Mouse (Mus musculus) cerebellum, postnatal 25 days (tissue): ENCODE results near the gene Syt7.

Experiments
- DNase-seq, 2 experiments: peaks; one replicate each; pipeline ENCODE4 v3.0.0; 2021; ENCODE audit warnings: mixed read lengths in 2 of 2

Syt7 gene

GRCm38 (mm10) chr19:10388615-10389313 is at the start of gene Syt7:
Syt7 (plus strand) TSS chr19:10389090.
- peak; percentile 96 to 97 for DNase-seq

DNA sequence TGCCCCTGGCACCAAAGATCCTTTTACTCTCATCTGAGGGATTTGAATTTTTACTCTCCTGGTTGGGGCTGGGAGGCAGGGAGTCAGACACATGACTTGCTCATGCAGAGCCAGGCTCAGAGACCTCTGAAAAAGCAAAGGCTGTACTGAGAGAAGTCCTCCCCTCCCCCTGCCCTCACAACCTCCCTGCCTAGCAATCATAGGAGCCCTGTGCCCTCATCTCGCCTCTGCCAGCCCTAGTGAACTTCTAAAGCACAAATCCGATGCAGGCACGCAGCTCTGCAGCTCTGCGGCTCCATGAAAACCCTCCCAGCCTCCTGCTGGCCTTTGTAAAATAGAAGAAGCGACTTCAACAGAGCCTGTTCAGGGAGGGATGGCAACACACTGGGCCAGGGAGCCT is 49.6 kb upstream of the Syt7 start:
- no peak for DNase-seq

DNA sequence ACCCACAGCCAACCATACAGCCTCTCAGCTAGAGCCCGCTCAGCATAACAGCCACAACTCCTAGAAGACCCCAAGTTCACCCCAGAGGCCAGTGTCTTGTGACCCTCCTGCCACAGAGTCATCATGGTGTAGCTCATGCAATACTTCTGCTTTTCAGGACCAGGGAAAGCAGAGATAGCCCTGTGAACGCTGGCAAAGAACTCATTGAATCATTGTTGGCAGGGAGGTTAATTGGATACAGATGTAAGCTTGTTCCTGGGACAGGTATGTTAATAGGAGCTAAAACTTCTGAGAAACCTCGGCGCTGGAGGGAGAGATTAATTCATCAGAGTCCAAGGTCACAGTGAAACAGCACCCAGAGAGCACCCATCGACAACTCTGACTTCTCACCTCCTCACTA is 48.2 kb upstream of the Syt7 start:
- DNase-seq, result no peak

- peak; percentile 68 to 81 for DNase-seq
These were observed 47.7 kb upstream of the Syt7 start for GRCm38 (mm10) chr19:10341152-10341551.

- DNase-seq, result peak; percentile 73 to 82
These were observed 47.0 kb upstream of the Syt7 start for GRCm38 (mm10) chr19:10341817-10342439.

GRCm38 (mm10) chr19:10343866-10344265 is 45.0 kb upstream of the Syt7 start:
- no peak for DNase-seq

GRCm38 (mm10) chr19:10345696-10346095 is 43.2 kb upstream of the Syt7 start:
- no peak for DNase-seq

- no peak for DNase-seq
These were observed 41.1 kb upstream of the Syt7 start for GRCm38 (mm10) chr19:10347628-10348273.

GRCm38 (mm10) chr19:10352218-10352617 is 36.7 kb upstream of the Syt7 start:
- DNase-seq, result no peak

DNA sequence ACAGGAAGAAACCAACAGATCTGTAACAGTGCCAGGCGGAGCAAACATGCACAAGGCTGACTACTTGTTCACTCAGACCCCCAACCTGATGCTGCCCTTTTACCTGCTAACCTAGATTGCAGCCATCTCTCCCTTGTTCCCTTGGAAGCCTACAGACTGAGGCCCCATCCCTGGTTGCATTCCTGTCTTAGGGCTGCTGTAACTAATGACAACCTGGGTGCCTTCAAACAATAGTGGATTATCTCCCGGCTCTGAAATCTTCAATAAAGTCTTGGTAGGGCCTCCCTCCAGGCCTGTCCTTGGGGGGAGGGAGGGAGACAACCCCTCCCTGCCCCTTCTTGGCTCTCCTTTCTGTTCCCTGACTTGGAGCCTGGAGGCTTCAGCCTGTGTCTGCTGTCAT is 34.1 kb upstream of the Syt7 start:
- no peak for DNase-seq

- DNase-seq, result no peak
These were observed 31.9 kb upstream of the Syt7 start for GRCm38 (mm10) chr19:10356845-10357503.

DNA sequence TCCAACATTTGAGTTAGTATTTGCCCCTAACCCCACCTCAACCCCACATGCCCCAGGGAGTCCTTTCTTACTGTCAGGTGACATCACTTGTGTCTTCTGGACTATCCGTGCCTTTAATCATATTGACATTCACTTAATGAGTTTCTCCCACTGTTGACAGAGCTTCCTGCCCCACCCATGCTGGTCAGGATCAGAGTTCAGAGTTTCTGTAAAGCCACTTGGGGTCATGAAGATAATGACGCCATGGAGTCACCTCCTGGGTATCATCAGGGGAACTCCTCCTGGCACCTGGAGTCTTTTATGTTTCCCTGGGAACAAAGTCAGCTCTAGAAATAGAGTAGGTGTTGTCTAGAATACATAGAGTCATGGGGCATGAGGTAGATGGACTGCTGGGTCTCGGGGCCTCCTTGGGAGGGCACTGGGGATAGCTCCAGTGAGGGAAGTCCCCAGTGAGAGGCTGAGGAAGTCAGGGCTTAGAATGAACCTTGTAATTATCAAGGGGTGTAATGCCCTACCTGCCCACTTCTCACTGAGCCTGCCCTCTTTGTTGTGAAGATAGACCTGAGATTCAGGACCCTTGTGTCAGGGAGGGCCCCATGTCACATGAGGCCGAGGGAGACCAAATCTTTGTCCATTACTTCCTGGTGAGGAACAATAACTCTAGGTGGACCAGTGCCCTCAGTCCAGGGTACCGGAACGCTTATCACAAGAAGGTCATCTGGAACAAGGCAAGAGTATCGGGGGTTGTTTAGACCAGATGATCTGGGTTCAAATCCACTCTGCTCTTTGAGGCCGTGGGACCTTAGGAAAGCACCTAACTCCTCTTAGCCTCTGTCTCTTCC is 29.6 kb upstream of the Syt7 start:
- no peak for DNase-seq

DNA sequence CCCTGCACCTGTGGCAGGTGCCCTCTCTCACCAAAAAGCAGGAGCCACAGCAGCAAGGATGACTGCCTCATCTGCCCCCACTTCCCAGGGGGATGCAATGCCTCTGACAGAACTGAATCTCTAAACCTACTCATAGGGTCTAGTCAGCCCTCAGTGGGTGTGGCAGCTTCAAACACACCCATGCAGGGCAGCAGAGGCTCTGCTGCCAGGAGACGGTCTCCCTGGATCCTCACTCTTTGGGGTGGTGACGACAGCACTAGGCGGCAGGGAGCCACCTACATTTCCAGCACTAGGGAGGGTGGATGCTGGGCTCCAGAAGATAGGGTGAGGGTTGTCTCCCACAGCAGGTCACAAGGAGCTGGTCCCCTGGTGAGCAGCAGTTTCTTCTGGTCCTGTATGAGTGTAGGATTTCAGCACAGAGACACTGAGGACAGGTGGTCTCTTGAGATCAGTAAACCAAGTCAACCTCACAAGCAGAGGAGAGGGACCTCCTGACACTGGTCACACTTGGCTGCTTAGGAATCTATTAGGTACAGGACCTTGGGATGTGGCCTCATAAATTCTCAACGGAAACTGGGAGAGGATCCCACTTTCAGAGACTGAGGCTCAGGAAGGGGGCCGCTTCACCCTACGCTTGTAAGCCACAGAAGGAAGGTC is 26.3 kb upstream of the Syt7 start:
- DNase-seq, result no peak

DNA sequence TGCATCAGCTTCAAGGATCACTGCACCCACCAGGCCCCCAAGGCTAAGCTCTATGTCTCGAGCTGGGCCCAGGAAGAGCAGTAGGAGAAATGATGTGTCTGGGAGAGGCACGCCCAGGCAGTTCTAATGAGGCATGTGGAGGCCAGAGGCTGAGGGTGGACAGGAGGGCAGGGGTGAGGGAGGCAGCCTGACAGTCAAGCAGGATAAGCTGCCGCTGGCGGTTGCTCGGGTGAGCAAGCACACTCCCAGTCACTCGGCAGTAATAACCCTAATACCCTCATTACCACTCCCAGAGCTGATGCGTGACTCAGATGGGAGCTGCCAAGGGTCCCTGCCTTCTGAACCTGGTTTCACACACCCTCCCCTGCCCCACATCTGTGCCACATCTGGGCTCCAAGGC is 25.0 kb upstream of the Syt7 start:
- no peak for DNase-seq

DNA sequence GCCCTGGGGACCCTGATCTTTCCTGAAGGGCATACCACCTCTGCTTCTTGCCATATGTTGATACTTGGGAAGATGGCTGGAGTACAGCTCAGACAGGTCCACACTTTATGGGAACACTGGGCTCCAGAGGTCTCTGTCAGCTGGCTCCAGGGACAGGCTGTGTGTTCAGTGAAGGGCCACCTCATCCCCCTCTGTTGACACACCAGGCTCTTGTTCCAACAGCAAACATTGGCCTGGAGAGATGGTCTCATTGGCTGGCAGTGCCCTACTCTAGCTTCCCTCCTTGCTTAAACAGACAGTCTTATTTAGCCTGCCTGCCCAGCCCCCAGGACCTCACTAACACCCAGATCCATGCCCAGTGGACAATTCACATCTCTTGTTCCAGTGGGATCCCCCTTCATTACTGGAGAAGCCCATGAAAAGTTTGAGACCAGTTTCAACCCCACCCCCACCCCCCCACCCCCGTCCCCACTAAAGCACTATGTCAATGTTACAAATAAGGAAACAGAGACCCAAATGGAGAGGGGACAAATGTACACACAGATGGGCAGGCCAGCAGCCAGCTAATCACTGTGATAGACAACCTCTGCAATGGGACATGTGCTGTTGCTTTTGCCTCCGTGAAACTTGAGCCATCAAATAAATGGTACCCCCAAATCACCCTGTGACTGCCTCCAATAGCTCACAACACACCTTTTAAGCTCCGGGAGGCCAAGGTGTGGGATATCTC is 22.6 kb upstream of the Syt7 start:
- DNase-seq, result no peak

DNA sequence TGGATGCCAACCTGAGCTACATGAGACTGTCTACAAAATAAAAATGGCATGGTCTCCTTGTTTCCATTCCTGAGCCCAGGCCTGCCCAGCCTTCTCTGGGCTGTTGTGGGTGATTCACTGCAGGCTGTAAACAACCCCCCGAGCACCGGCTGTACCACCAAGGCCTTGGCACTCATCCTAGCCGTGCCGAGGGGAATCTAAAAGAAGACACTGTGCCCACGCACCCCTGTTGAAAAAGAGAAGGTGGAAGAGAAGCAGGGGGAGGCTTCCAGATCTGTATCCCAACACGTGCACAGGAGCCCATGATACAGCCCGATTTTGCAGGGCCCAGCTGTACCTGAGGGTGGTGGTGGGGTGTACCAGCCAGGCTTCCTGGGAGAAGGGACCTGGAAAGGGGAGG is 21.1 kb upstream of the Syt7 start:
- no peak for DNase-seq

GRCm38 (mm10) chr19:10369936-10370335 is 19.0 kb upstream of the Syt7 start:
- DNase-seq, result no peak

DNA sequence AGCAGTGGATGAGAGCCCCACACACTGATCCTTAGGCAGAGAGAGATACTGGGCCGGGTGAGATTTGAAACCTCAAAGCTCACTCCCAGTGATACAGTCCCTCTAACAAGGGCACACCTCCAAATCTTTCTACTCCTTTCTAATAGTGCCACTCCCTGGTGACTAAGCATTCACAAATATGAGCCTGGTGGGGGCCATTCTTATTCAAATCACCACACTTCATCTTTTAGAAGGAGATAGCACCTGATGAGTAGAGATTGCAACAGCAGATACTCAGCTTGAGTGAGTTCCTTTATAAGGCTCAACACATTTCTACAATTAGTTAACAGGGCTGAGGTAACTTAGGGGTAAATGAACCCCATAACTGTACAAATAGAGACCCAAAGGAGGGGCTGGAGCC is 15.7 kb upstream of the Syt7 start:
- no peak for DNase-seq

GRCm38 (mm10) chr19:10375260-10375659 is 13.6 kb upstream of the Syt7 start:
- no peak for DNase-seq

GRCm38 (mm10) chr19:10379978-10380377 is 8.9 kb upstream of the Syt7 start:
- DNase-seq, result no peak

DNA sequence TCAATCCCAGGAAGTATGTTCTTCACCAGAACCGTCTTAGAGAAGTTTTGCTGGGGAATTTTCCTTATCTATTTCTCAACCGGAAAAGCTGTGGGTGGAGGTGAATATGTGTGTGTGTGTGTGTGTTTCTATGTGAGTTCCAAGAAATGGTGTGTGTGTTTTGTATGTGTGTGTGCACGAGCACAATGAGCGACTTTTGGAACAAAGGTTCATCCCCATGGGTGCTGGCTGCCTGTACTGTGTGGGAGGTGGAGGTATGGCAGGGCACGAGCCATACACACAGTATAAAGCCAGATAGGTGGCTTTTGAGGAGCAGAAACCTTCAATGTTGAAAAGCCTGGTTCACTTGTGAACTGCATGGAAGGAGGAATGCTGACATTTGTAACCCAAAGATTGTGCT is 1.2 kb upstream of the Syt7 start:
- peak in 1 of 2 experiments; percentile 7 for DNase-seq
